Mouse (Mus musculus): Measurements from ENCODE around the gene Gm4744.
"Not testable (repeated sequence)": the region's sequence is repeated elsewhere in the genome, so short reads cannot be mapped to it uniquely, and the experiment has no call there.

The Gm4744 gene

GRCm38 (mm10) chr6:40951770-40952169 is at the start of gene Gm4744:
TSS of gene Gm4744 (minus strand) at chr6:40951870.
- DNase-seq (ENCODE audit: low spot score): no peak

DNA sequence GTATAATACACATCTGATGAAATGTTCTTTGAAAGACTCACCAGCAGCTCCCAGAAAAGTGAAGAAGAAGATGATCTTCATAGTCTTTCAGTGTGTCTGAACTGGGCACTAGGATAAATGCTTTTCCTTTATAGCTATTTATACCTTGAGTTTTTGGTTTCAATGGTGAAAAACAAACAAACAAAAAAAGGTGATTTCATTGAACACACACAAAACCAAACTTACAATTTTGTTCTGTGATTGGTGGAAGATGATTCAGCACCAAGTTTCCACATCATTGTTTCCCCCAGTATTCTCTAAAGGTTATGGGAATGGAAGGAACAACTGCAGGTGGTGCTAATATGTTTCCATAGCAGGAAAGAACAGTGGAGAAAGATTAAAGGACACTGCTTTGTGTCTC is 47.7 kb upstream of the Gm4744 start, which contains the start of gene Gm2663:
TSS of gene Gm2663 (minus strand) at position 101 of the 400 bp plus-strand sequence.
- not testable (repeated sequence) for DNase-seq (ENCODE audit: low spot score)

DNA sequence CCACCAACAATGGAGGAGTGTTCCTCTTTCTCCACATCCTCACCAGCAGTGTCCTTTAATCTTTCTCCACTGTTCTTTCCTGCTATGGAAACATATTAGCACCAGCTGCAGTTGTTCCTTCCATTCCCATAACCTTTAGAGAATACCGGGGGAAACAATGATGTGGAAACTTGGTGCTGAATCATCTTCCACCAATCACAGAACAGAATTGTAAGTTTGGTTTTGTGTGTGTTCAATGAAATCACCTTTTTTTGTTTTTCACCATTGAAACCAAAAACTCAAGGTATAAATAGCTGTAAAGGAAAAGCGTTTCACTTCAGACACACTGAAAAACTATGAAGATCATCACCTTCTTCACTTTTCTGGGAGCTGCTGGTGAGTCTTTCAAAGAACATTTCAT is 12.8 kb upstream of the Gm4744 start, which contains the start of gene 1810009J06Rik:
TSS of gene 1810009J06Rik (plus strand) at position 301 of the 400 bp plus-strand sequence.
- DNase-seq (ENCODE audit: low spot score): not testable (repeated sequence)

DNA sequence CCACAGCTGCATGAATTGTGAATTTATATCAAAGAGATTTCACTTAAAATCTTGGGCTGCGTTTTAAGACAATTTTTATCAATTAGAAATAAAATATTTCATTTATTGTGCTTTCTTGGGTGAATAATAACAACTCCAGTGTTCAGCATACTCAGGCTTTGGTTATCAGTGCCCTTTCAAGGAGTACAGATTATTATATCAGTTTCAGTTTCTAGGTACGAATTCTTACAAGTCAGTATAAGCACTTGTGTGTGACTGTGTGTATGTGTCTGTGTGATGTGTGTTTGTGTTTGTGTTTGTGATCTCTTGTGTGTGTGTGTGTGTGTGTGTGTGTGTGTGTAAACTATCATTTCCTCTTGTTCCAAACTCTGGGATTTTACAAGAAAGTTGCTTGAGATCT is 2.0 kb upstream of the Gm4744 start:
- no peak for DNase-seq (ENCODE audit: low spot score)

GRCm38 (mm10) chr6:40940457-40940856 is 11.2 kb downstream of the Gm4744 start, which contains the start of gene 1700074P13Rik:
TSS of gene 1700074P13Rik (minus strand) at chr6:40940557.
- DNase-seq (ENCODE audit: low spot score): no peak

DNA sequence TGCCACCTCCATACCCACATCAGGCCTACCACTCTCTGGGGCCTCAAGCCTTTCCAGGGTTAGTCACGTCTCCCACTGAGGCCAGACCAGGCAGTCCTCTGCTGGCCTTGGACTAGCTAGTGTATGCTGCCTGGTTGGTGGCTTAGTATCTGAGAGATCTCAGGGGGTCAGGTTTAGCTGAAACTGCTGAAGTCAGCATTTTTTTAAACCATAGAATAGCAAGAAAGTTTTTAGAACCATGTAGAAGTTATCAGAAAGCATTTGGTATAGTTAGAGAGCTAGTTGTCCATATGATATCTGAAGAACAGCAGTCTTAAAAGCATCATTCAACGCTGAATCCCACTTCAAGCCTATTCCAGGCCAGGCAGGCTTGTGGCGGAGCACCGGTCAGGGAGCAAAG is 31.7 kb downstream of the Gm4744 start:
- DNase-seq (ENCODE audit: low spot score): no peak

- no peak for DNase-seq (ENCODE audit: low spot score)
These were observed 51.4 kb downstream of the Gm4744 start, which contains the start of gene Prss58 for GRCm38 (mm10) chr6:40900287-40900686. TSS of gene Prss58 (minus strand) at chr6:40900387.
